Mouse (Mus musculus) testis, postnatal 14 days (tissue): ENCODE data around the gene Chchd6.

Experiments used
- DNase-seq: peaks from one replicate; pipeline ENCODE4 v3.0.0; 2021; ENCODE audit warnings: low spot score

The Chchd6 gene

GRCm38 (mm10) chr6:89404964-89405363 is 190.5 kb downstream of the Chchd6 start:
- DNase-seq, result no peak

- no peak for DNase-seq
Measured at GRCm38 (mm10) chr6:89403257-89404225, 191.9 kb downstream of the Chchd6 start.

DNA sequence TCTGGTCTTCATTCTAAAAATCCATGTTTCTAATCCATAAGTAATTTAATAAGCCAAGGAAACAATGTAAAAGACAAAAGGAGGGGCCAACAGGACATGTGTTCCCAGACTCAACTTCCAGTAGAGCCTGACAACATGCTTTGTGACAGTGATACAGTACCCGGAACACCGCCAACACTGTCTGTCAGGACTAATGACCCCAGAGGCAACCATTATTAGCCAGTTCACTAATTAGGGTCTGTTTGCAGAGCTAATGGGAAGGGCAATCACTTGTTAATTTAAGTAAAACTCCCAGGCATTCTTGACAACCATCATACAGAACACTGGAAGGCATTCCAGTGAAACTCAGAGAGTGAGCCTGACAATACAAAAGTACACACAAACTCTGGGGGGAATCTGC is 193.0 kb downstream of the Chchd6 start:
- no peak for DNase-seq

DNA sequence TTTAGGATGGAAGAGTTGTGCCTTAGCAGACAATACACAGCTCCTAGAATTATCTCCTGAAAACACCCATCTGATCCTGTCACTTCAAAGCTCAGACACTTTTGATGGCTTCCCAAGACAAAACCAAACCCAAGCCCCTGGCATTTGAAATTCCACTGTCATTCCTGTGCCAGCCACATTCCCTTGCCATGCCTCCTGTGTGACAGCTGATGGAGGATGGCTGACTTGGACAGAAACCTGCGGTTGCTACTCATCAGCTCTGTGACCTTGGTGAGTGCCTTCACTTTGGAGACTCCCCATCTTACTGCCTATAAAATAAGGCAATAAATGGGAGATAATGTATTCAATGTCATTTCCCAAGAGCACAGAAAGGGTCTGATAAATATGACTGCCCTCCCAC is 195.9 kb downstream of the Chchd6 start:
- DNase-seq, result no peak

- no peak for DNase-seq
Measured at GRCm38 (mm10) chr6:89397919-89398318, 197.5 kb downstream of the Chchd6 start.

GRCm38 (mm10) chr6:89393820-89394219 is 201.6 kb downstream of the Chchd6 start:
- DNase-seq, result no peak

GRCm38 (mm10) chr6:89392213-89392612 is 203.2 kb downstream of the Chchd6 start:
- no peak for DNase-seq

- no peak for DNase-seq
Measured at GRCm38 (mm10) chr6:89389771-89390170, 205.7 kb downstream of the Chchd6 start.

DNA sequence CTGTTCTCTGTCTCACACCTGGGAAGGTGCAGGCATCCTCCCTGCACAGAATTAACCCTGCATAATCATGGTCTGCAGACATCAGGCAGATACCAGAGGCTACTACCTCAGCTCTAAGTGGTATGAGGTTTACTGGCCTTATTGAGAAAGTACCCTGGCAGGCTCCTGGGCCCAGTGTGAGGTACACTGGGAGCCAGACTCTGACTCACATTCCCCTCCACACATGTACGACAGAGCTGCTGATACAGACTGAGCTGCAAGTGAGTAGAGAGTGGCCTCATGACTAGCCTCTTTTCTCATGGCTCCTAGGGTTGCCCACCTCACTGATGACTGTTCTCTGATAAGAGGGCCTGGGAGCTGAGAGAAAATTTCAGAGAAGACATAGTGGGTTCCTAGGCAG is 208.5 kb downstream of the Chchd6 start:
- no peak for DNase-seq

DNA sequence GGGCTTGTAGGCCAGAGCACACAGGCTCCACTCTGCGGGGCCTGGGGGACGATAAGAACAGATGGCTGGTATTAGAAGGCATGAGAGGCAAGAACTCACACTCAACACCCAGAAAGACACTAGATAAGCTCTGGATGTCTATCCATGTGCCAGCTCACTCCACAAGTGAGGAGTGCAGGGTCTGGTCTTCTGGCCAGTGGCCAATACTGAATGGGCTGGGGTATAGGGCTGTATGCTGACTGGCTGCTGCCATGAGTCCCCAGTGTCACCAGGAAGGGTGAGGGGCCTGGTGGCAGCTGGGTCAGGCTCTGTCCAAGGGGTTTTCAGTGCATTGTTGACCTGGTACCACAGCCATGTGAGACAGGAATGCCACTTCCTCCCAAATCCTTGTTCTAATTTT is 210.8 kb downstream of the Chchd6 start:
- no peak for DNase-seq

- DNase-seq, result no peak
Measured at GRCm38 (mm10) chr6:89381851-89382250, 213.6 kb downstream of the Chchd6 start.

DNA sequence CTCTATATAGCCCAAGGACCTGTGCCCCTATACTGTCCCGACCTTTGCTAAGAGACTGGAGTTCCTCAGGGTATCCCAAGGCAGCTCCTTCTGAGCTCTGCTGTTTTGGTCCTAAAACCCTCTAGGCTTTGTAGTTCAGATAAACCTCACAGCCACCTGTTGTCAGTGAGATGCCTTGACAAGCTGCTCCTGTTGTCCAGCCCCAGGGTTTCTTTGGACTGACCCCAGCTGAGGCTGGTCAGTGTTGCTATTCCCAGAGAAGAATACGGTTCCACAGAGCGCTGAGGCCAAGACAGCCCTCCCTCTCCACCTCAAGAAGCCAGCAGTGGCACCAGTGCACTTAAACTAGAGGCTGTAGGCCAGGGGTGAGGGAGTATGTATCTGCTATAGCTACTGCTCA is 214.3 kb downstream of the Chchd6 start:
- no peak for DNase-seq

GRCm38 (mm10) chr6:89380751-89381150 is 214.7 kb downstream of the Chchd6 start:
- no peak for DNase-seq

DNA sequence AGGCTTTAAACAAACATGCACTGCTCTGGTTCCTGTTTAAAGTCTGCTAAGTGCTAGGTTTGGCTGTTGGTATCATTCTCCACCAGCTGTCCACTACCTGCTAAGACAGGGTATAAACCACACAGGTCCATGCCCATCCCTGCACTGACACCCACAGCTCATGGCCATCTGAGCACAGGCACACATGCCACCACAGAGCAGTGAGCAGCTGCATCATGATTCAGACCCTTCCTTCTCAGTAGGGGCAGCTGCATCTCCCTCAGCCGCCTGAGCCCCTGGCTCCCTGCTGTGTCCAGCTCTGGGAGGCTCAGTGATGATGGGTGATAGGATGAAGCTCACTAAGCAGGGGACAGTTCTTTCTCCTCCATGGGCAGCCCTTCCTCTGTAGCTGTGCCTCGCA is 217.2 kb downstream of the Chchd6 start:
- DNase-seq, result no peak

DNA sequence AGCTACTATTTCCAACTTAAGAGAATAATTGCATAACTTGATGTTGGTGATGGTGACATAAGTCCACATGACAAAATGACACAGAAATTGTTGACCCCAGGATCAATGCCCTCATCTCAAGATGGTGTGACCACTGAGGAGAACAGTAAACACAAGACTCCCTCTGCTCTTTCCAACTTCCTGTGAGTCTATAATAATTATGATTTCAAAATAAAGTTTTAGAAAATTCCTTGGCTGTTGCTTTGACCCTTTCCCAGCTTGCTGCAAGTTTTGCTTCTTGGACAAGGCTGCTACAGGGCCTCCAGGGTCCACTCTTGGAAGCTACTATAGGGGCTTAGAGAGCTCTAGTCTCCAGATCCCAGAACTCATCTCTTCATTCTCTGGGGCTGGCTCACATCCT is 226.6 kb downstream of the Chchd6 start:
- no peak for DNase-seq

DNA sequence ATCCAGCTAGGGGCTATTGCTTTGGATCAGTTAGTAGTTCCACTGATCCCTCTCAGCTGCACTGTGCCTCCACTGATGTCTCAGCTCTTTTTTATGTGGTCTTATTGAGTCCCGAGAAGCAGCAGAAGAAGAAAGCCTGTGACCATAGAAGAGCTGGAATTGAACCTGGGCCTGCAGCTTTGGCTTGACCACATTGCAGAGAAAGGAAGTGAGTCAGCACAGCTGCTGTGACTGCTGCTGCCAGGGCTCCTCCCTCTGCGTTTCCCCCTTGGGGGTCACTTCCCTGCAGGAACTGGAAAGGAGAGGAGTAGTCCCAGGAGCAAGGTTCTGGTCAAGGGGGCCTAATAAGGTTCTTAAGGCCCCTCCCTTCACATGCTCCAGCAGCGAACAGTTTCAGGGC is 231.1 kb downstream of the Chchd6 start:
- DNase-seq, result no peak

- DNase-seq, result no peak
Measured at GRCm38 (mm10) chr6:89363107-89363451, 232.4 kb downstream of the Chchd6 start.

- peak; percentile 66 for DNase-seq
Measured at GRCm38 (mm10) chr6:89362281-89363106, 233.0 kb downstream of the Chchd6 start, which contains the start of gene Plxna1. Plxna1 (minus strand) TSS chr6:89362620.

- peak; percentile 52 for DNase-seq
Measured at GRCm38 (mm10) chr6:89361418-89362280, 233.8 kb downstream of the Chchd6 start.

GRCm38 (mm10) chr6:89360709-89361417 is 234.6 kb downstream of the Chchd6 start:
- no peak for DNase-seq
